Comparison of ENCODE assay signal across 11 mouse cellular contexts in the genomic region with DNA sequence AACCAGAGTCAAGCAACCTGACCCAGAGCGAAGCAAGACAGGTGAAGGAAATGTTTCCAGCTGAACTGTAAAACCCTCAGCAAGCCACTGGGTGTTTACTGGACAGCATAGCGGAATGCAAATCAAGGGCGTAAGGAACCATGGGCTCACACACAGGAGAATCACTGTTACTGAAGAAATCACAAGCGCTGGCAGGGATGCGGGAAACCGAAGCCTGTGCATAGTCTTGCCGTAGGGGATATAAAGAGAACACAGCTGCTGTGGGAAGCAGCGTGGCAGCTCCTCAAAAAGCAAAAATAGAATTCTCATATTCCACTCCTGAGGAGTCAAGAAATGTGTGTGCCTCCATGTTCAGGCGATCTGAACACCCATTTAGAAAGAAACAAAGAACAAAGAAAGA. TPM values are rescaled to one million over a fixed set of nuclear protein-coding genes. Genes with fewer than 3 reads are reported as not detected.
DNase-seq lines count a peak whose midpoint lies in the region; ATAC-seq lines count a peak whose summit lies in the region.
"Had no signal": no experiment of that assay in that cellular context is flagged by ENCODE, and none has a peak within 500 bp of the region (broad histone marks: within the 10 kb centered on the region; RNA-seq: fewer than 3 reads in every experiment).

No protein-coding gene starts in this region.

- H3K9me3 ChIP-seq in hindbrain, embryonic 10.5 days: no peaks in the 10 kb centered on the region
- no peaks in the 10 kb centered on the region for H3K9me3 ChIP-seq in hindbrain, embryonic 13.5 days

- no peaks in the 10 kb centered on the region for H3K36me3 ChIP-seq in hindbrain, embryonic 10.5 days
- H3K36me3 ChIP-seq in hindbrain, embryonic 13.5 days: no peaks in the 10 kb centered on the region

- H3K27me3 ChIP-seq in hindbrain, embryonic 10.5 days (ENCODE audit: insufficient read depth, poor library complexity, severe bottlenecking): no peaks in the 10 kb centered on the region
- H3K27me3 ChIP-seq in hindbrain, embryonic 13.5 days: no peaks in the 10 kb centered on the region

- H3K27ac ChIP-seq in hindbrain, embryonic 10.5 days: 0 out of 2 replicates have a peak overlapping the region, but pooled peaks have one; percentile 35
- H3K27ac ChIP-seq in hindbrain, embryonic 13.5 days: no peak overlapping the region

- WGBS in hindbrain, embryonic 10.5 days: 71% methylated on average over 9 of the region's 9 CpGs
- 51% methylated on average over 9 of the region's 9 CpGs for WGBS in hindbrain, embryonic 13.5 days

- H3K4me3 ChIP-seq in hindbrain, embryonic 10.5 days: no peak overlapping the region
- no peak overlapping the region for H3K4me3 ChIP-seq in hindbrain, embryonic 13.5 days

- H3K4me1 ChIP-seq in hindbrain, embryonic 10.5 days (replicated peaks): peaks cover 6% of the 10 kb centered on the region; the same call in 1 of the 2 replicates
- peaks cover 11% of the 10 kb centered on the region for H3K4me1 ChIP-seq in hindbrain, embryonic 13.5 days (replicated peaks)

- no peak for DNase-seq in hindbrain, embryonic 10.5 days (ENCODE audit: low spot score)
- peak; percentile 45 for DNase-seq in gastrocnemius, postnatal 25 days
- DNase-seq in left cerebral cortex, postnatal 36 days (ENCODE audit: low spot score in 2 of 2): peak; percentile 48 to 54
- DNase-seq in right cerebral cortex, postnatal 36 days (ENCODE audit: low spot score in 2 of 2): peak; percentile 23 to 64
- no peak for DNase-seq in kidney, postnatal 14 days
- DNase-seq in MN1 (ENCODE audit: low spot score): no peak

- no peak for ATAC-seq in hindbrain, embryonic 13.5 days (ENCODE audit: low FRiP score)
- no peak for ATAC-seq in inflammation-experienced regulatory T-cells, adult 6 months

- no peak overlapping the region for H3K4me2 ChIP-seq in hindbrain, embryonic 13.5 days

- intact Hi-C loops in left cerebral cortex, postnatal 36 days (cut with DNase I): no loop called here

- H3K9ac ChIP-seq in hindbrain, embryonic 13.5 days: no peak overlapping the region

RNA-seq across cellular contexts. Expression of gene Samd7, which starts 9.3 kb away (rescaled TPM):
- polyA plus RNA-seq in hindbrain, embryonic 10.5 days (2016; fragmentation: Nextera tagmentation; extraction: Ambion mirVana): not detected in 2 replicates
- not detected in 2 replicates for polyA plus RNA-seq in hindbrain, embryonic 13.5 days (2015; fragmentation: Nextera tagmentation; extraction: Ambion mirVana)
- not detected for total RNA-seq in gastrocnemius, postnatal 25 days (2021)
- not detected for total RNA-seq in left cerebral cortex, postnatal 36 days (2021)
- polyA plus RNA-seq in inflammation-experienced regulatory T-cells, adult 6 months (2017; shearing (Covaris generic)): not detected
- total RNA-seq: heart, postnatal 25 days had no signal
- polyA plus RNA-seq: lung, embryonic 16.5 days; small intestine, adult 2 months had no signal

RNA-seq across cellular contexts. Expression of gene Lrrc31, which starts 37.2 kb away (rescaled TPM):
- not detected in 2 replicates for polyA plus RNA-seq in hindbrain, embryonic 10.5 days (2016; fragmentation: Nextera tagmentation; extraction: Ambion mirVana)
- polyA plus RNA-seq in hindbrain, embryonic 13.5 days (2015; fragmentation: Nextera tagmentation; extraction: Ambion mirVana): 0.25 and 0.39 TPM in 2 replicates
- total RNA-seq in gastrocnemius, postnatal 25 days (2021): not detected
- total RNA-seq in left cerebral cortex, postnatal 36 days (2021): not detected
- polyA plus RNA-seq in inflammation-experienced regulatory T-cells, adult 6 months (2017; shearing (Covaris generic)): under 1 TPM in 1 of 3 experiments, not detected in 2; 0.09 TPM

RNA-seq across cellular contexts. Expression of gene Sec62, which starts 55.9 kb away (rescaled TPM):
- polyA plus RNA-seq in hindbrain, embryonic 10.5 days (2016; fragmentation: Nextera tagmentation; extraction: Ambion mirVana): 40.4 and 49.0 TPM in 2 replicates
- 104 and 107 TPM in 2 replicates for polyA plus RNA-seq in hindbrain, embryonic 13.5 days (2015; fragmentation: Nextera tagmentation; extraction: Ambion mirVana)
- 10 to 100 TPM; 26.7 to 29.6 TPM for total RNA-seq in gastrocnemius, postnatal 25 days (2021)
- total RNA-seq in left cerebral cortex, postnatal 36 days (2021): 100 to 1,000 TPM; 109 to 113 TPM
- 100 to 1,000 TPM in 1 of 3 experiments, 10 to 100 TPM in 2; 62.0 to 106 (median 82.2) TPM for polyA plus RNA-seq in inflammation-experienced regulatory T-cells, adult 6 months (2017; shearing (Covaris generic))

Comparison
In these comparisons a context has a peak if more than half of its experiments do, and no peak if none do; other contexts are left out.
1. DNase-seq: peak in gastrocnemius, postnatal 25 days (single experiment), left cerebral cortex, postnatal 36 days (2 of 2) and right cerebral cortex, postnatal 36 days (2 of 2); none in hindbrain, embryonic 10.5 days (single experiment), kidney, postnatal 14 days (single experiment) and MN1 (single experiment).